ENCODE assay signal across 9 mouse cellular contexts in the genomic region with DNA sequence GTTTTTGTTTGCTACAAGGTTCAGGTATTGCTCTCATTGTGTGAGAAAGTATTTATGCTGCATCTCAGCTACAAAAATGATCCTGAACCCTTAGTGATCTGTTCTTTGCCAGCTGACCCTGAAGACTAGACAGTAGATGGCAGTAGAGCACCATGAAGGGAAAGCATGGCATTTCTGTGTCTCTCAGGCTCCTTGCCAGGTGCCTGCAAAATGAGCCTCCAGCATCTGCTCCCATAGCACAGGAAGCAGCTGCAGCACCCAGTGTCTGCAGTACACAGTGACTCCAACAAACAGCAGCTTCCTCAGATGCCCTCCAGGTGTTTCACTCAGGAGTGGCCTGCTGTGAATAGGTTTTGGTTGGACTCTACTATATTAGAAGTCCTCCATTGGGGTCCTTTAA. TPM values are rescaled to one million over a fixed set of nuclear protein-coding genes. Genes with fewer than 3 reads are reported as not detected.
DNase-seq lines count a peak whose midpoint lies in the region; ATAC-seq lines count a peak whose summit lies in the region.
"Not testable (repeated sequence)": the region's sequence is repeated elsewhere in the genome, so short reads cannot be mapped to it uniquely, and the experiment has no call there.
"Had no signal": no experiment of that assay in that cellular context is flagged by ENCODE, and none has a peak within 500 bp of the region (broad histone marks: within the 10 kb centered on the region; RNA-seq: fewer than 3 reads in every experiment).

No protein-coding gene starts in this region.

- ATAC-seq in hindbrain, embryonic 15.5 days (ENCODE audit: low FRiP score, low read depth) = peak; percentile 85

- H3K27ac ChIP-seq in hindbrain, embryonic 15.5 days (replicated peaks) = not testable (repeated sequence)

- not testable (repeated sequence) for H3K9ac ChIP-seq in hindbrain, embryonic 15.5 days

- not testable (repeated sequence) for H3K27me3 ChIP-seq in hindbrain, embryonic 15.5 days

- not testable (repeated sequence) for H3K4me1 ChIP-seq in hindbrain, embryonic 15.5 days (replicated peaks)

- peak; percentile 46 for DNase-seq in Muller cell, postnatal 12 days (ENCODE audit: inconsistent ontology term)
- peak; percentile 61 for DNase-seq in cerebellum, adult 9-11 months
- DNase-seq in frontal cortex, postnatal 10 days (ENCODE audit: low spot score in 2 of 2) = peak; percentile 49 to 68
- peak; percentile 75 to 86 for DNase-seq in layer of hippocampus, postnatal 10 days (ENCODE audit: low spot score in 2 of 2)
- DNase-seq in lung, postnatal 36 days = peak; percentile 63
- peak; percentile 78 for DNase-seq in retina, postnatal 1 day
- peak; percentile 50 for DNase-seq in urinary bladder, postnatal 14 days (ENCODE audit: low spot score)

- not testable (repeated sequence) for H3K4me3 ChIP-seq in hindbrain, embryonic 15.5 days

- not testable (repeated sequence) for H3K4me2 ChIP-seq in hindbrain, embryonic 15.5 days

- not testable (repeated sequence) for H3K36me3 ChIP-seq in hindbrain, embryonic 15.5 days

- H3K9me3 ChIP-seq in hindbrain, embryonic 15.5 days = not testable (repeated sequence)

RNA-seq across cellular contexts. Expression of a gene that starts 12.9 kb away (rescaled TPM):
- not detected in 2 replicates for polyA plus RNA-seq in hindbrain, embryonic 15.5 days (2015; fragmentation: Nextera tagmentation; extraction: Ambion mirVana)
- total RNA-seq in layer of hippocampus, postnatal 10 days (2021) = not detected
- polyA plus RNA-seq: heart, embryonic 15.5 days had no signal

RNA-seq across cellular contexts. Expression of a gene that starts 29.4 kb away (rescaled TPM):
- not detected in 2 replicates for polyA plus RNA-seq in hindbrain, embryonic 15.5 days (2015; fragmentation: Nextera tagmentation; extraction: Ambion mirVana)
- not detected for total RNA-seq in layer of hippocampus, postnatal 10 days (2021)
- polyA plus RNA-seq: heart, embryonic 15.5 days had no signal
